Mouse (Mus musculus) megakaryocyte-erythroid progenitor cell, adult 5 weeks (primary cell): ENCODE data around the gene Ypel5. TPM values are rescaled to one million over a fixed set of nuclear protein-coding genes. Genes with fewer than 3 reads are reported as not detected.

Experiments used
- polyA plus RNA-seq: library from polyadenylated mRNA; stranded (reverse); fragments of >175 nt; gene quantifications from 2 replicates; pipeline ENCODE4 v1.2.3, GENCODE M21; 2012

Ypel5 gene
- polyA plus RNA-seq = 10.3 and 11.3 TPM in 2 replicates

DNA sequence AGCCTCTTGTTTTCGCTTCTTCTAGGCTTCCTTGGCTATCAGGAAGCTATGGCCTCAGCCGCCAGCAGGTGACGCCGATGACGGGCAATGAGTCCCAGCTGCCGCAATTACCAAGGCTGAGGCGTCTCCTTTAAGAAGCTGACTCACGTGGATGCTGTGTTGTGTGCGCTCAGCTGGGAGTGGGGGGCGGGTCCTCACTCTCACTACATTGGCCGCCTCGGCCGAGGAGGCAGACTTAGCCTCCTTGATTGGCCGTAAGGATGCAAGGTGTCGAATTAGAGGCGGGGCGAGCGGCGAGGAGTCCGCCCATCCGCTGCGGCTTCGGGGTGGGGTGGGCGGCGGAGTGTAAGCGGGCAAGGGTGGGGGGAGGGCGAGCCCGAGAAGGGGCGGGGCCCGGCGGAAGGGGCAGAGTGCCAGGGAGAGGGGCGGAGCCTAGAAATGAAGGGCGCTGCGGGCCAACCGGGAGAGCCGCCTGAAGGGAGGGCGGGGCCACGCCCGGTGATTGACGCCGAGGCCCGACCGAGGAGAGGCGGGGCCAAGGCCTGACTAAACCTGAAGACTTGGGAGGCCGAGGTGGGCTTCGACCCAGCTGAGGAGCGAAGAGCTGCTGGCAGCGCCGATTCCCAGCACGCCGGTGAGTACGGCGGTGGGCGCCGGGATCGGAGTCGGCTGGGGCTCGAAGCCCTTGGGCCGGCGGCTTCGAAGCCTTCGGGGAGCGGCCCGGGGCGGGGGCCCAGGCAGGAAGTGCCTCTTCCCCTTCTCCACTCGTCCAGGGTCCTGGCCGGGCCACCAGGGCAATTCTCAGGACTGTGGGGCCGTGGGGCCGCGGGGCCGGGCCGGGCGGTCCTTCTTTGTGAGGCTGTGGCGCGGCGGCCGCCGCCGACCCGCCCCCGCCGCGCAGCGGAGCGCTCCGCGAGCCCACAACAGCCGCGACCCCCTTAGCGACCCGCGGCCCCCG is at the start of gene Ypel5:
TSS of gene Ypel5 (plus strand) at position 296 of the 958 bp plus-strand sequence.

Other genes with a start within 250 kb of the Ypel5 start
- 0.02 TPM in 1 of 2 replicates, not detected in the other for gene Alk, start 231.8 kb upstream of the Ypel5 start, polyA plus RNA-seq
- gene Lbh, start 81.9 kb downstream of the Ypel5 start, polyA plus RNA-seq = 18.3 and 29.2 TPM in 2 replicates